Mouse (Mus musculus) heart, adult 18-20 months (tissue): ENCODE measurements around the gene Gas8. TPM values are rescaled to one million over a fixed set of nuclear protein-coding genes. Genes with fewer than 3 reads are reported as not detected.
"Not testable (repeated sequence)": the region's sequence is repeated elsewhere in the genome, so short reads cannot be mapped to it uniquely, and the experiment has no call there.

Experiments
- DNase-seq, 2 experiments: peaks; one replicate each; pipeline ENCODE4 v3.0.0; 2021 to 2022; ENCODE audit warnings: mixed read lengths in 1 of 2
- total RNA-seq, 2 experiments: library from RNA; stranded (reverse); gene quantifications; 2 replicates each; pipeline ENCODE4 v1.2.3; 2021

Gas8 gene
- total RNA-seq, 2 experiments from 2014 or later = 3.2 to 4.0 TPM

- peak; percentile 11 to 12 for DNase-seq
These were observed 3.7 kb upstream of the Gas8 start, which contains the start of gene Dbndd1 for GRCm38 (mm10) chr8:123514781-123515539. TSS of gene Dbndd1 (minus strand) at chr8:123515463.

GRCm38 (mm10) chr8:123515540-123515897 is 3.1 kb upstream of the Gas8 start:
- DNase-seq = no peak

GRCm38 (mm10) chr8:123516596-123516995 is 2.0 kb upstream of the Gas8 start:
- no peak for DNase-seq

GRCm38 (mm10) chr8:123518172-123518571 is 462 bp upstream of the Gas8 start:
- no peak for DNase-seq

GRCm38 (mm10) chr8:123520048-123520447 is 1.4 kb downstream of the Gas8 start:
- not testable (repeated sequence) for DNase-seq

GRCm38 (mm10) chr8:123527720-123528489 is 9.3 kb downstream of the Gas8 start:
- no peak for DNase-seq

GRCm38 (mm10) chr8:123536242-123536989 is 17.8 kb downstream of the Gas8 start:
- no peak for DNase-seq

- no peak for DNase-seq
These were observed 18.4 kb downstream of the Gas8 start for GRCm38 (mm10) chr8:123536990-123537380.

- peak in 1 of 2 experiments; percentile 40 for DNase-seq
These were observed 19.0 kb downstream of the Gas8 start for GRCm38 (mm10) chr8:123537641-123538040.

GRCm38 (mm10) chr8:123564221-123564620 is 45.6 kb downstream of the Gas8 start:
- DNase-seq = not testable (repeated sequence)

- peak; percentile 1 to 24 for DNase-seq
These were observed 56.8 kb downstream of the Gas8 start for GRCm38 (mm10) chr8:123575386-123575785.

Other genes starting within 250 kb of the Gas8 start
- gene Fanca, start 200.3 kb upstream of the Gas8 start, total RNA-seq = 1 to 10 TPM; 4.5 to 8.4 TPM
- under 1 TPM in 1 of 2 experiments, not detected in 1; 0.31 TPM for gene Spire2, start 186.1 kb upstream of the Gas8 start, total RNA-seq
- 100 to 1,000 TPM; 129 to 152 TPM for gene Tcf25, start 145.1 kb upstream of the Gas8 start, total RNA-seq
- gene Mc1r, start 111.7 kb upstream of the Gas8 start, total RNA-seq = not detected
- under 1 TPM; 0.22 to 0.26 TPM for gene Tubb3, start 107.4 kb upstream of the Gas8 start, total RNA-seq
- 10 to 100 TPM; 64.5 to 64.6 TPM for gene Def8, start 95.3 kb upstream of the Gas8 start, total RNA-seq
- 10 to 100 TPM; 72.1 to 72.9 TPM for gene Afg3l1, start 40.9 kb upstream of the Gas8 start, total RNA-seq
- gene Dbndd1, start 3.4 kb upstream of the Gas8 start, total RNA-seq = not detected
- gene Rhou, start 135.1 kb downstream of the Gas8 start, total RNA-seq = 1 to 10 TPM; 6.3 to 8.9 TPM